Mouse (Mus musculus) kidney, postnatal 0 days (tissue): ENCODE data around the gene Nlrc3. TPM values are rescaled to one million over a fixed set of nuclear protein-coding genes. Genes with fewer than 3 reads are reported as not detected.
"Not testable (repeated sequence)": the region's sequence is repeated elsewhere in the genome, so short reads cannot be mapped to it uniquely, and the experiment has no call there.

Experiments used
- ATAC-seq: fragments of 200-750 bp; cut with Nextera tagmentation; replicated peaks from 2 replicates; pipeline ENCODE4 v1.8.0; 2017; ENCODE audit warnings: low read depth, moderate number of reproducible peaks, moderate TSS enrichment, moderate library complexity; ENCODE audit not compliant: low FRiP score
- DNase-seq: peaks from one replicate; pipeline ENCODE4 v3.0.0-alpha.2; 2016; ENCODE audit warnings: low spot score
- H3K27ac ChIP-seq: fragments of 300-500 bp; sonication (generic); 2 replicates; pipeline ENCODE4 v1.5.1; 2014; ENCODE audit warnings: mild to moderate bottlenecking
- H3K27me3 ChIP-seq: fragments of 300-500 bp; sonication (generic); 2 replicates; pipeline ENCODE4 v1.6.1; 2014; ENCODE audit warnings: low read length, mixed read lengths; ENCODE audit not compliant: insufficient read depth
- H3K36me3 ChIP-seq: fragments of 300-500 bp; sonication (generic); 2 replicates; pipeline ENCODE4 v1.6.1; 2014; ENCODE audit warnings: low read length, mixed read lengths; ENCODE audit not compliant: insufficient read depth
- H3K4me1 ChIP-seq: fragments of 300-500 bp; sonication (generic); replicated peaks from 2 replicates; pipeline ENCODE4 v1.6.1; 2014; ENCODE audit warnings: antibody characterized with exemption, low read length, mixed read lengths; ENCODE audit not compliant: insufficient read depth
- H3K4me2 ChIP-seq: fragments of 300-500 bp; sonication (generic); 2 replicates; pipeline ENCODE4 v1.6.1; 2014; ENCODE audit warnings: mild to moderate bottlenecking, low read length, moderate library complexity, mixed read lengths
- H3K4me3 ChIP-seq: fragments of 300-500 bp; sonication (generic); replicated peaks from 2 replicates; pipeline ENCODE4 v1.5.1; 2014; ENCODE audit warnings: low read depth, low read length
- H3K9ac ChIP-seq: fragments of 300-500 bp; sonication (generic); 2 replicates; pipeline ENCODE4 v1.6.1; 2014; ENCODE audit warnings: low read depth, low read length
- H3K9me3 ChIP-seq: fragments of 300-500 bp; sonication (generic); replicated peaks from 2 replicates; pipeline ENCODE4 v1.6.1; 2016; ENCODE audit warnings: low read length, inconsistent platforms, mixed read lengths
- CTCF ChIP-seq: IDR thresholded peaks from 2 replicates; pipeline ENCODE4 v1.5.1; 2016; ENCODE audit warnings: antibody characterized with exemption, low read depth, mild to moderate bottlenecking, moderate library complexity
- WGBS: fragments of 180-500 bp; shearing (Covaris S2); extraction: QIAGEN DNeasy Blood & Tissue Kit; methylation state at CpG from one replicate; pipeline ENCODE4 v1.1.7; 2014; 5-methylcytosine and 5-hydroxymethylcytosine counted together
- polyA plus RNA-seq: library from polyadenylated mRNA; unstranded; fragments of >200 nt; fragmentation: Nextera tagmentation; extraction: Ambion mirVana; gene quantifications from 2 replicates; pipeline ENCODE4 v1.2.1, GENCODE M21; 2015

Nlrc3 gene
- 1.1 and 1.3 TPM in 2 replicates for polyA plus RNA-seq

DNA sequence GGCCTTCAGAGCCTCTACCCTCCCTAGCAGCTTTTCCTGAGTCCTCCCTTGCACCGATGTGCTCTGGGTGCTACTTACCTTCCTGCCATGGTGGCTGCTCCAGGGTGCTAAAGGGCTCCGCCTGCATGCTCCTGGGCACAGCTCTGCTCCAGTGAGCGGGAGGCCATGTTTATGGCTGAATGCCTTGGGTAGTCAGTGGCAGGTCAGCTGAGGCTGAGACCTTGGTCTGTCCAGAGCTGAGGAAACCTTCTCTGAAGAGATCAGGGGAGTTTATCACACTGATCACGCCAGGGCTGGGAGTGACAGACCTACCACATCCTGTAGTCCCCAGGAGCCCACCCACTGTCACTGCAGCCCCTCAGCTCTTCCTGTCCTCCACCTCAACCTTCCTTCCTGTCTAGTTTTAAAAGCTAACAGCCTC, at the start of gene Nlrc3:
Gene Nlrc3 (minus strand): TSS at position 382 of the 421 bp plus-strand sequence.
- Histone ChIP-seq H3K4me3 (no peak within 1 kb of the TSS), H3K9me3 (no peaks in the 10 kb centered on the region), H3K4me1 (peaks cover 6% of the 10 kb centered on the region; the same call in 1 of the 2 replicates), H3K27me3 (no peaks in the 10 kb centered on the region), H3K9ac (no peak within 1 kb of the TSS), H3K27ac (peak within 1 kb of the TSS; percentile 47; the same call in 1 of the 2 replicates), H3K36me3 (peaks cover 30% of the 10 kb centered on the region), H3K4me2 (peak within 1 kb of the TSS; percentile 23)
- ATAC-seq (peak; percentile 81), DNase-seq (peak; percentile 44)
- no peak for TF ChIP-seq CTCF
- 13% methylated on average over 4 of the region's 4 CpGs for WGBS

DNA sequence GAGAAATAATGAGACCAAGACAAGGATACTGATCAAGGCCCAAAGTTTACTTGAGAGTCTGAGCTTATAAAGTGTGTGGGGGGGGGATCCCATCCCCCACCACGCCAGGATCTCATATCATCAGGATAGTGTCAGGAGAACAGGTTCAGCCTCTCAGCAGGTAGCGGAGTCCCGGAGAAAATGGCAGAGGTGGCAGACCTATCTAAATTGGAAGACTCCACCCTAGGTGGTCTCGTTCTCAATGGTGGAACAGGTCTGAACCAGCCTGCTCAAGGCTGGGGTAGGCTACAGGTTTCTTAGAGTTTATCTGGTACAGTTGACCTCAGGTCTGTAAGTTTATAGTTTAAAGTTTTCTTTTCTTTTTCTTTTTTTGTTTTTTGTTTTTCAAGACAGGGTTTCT, 46.3 kb upstream of the Nlrc3 start:
- Histone ChIP-seq H3K4me3 (no peak overlapping the region), H3K4me2 (no peak overlapping the region), H3K27me3 (no peaks in the 10 kb centered on the region), H3K9me3 (no peaks in the 10 kb centered on the region), H3K9ac (no peak overlapping the region), H3K27ac (no peak overlapping the region), H3K4me1 (no peaks in the 10 kb centered on the region), H3K36me3 (no peaks in the 10 kb centered on the region)
- ATAC-seq = no peak
- 79% methylated on average over 4 of the region's 4 CpGs for whole genome bisulfite sequencing
- DNase-seq = no peak
- TF ChIP-seq CTCF = no peak

DNA sequence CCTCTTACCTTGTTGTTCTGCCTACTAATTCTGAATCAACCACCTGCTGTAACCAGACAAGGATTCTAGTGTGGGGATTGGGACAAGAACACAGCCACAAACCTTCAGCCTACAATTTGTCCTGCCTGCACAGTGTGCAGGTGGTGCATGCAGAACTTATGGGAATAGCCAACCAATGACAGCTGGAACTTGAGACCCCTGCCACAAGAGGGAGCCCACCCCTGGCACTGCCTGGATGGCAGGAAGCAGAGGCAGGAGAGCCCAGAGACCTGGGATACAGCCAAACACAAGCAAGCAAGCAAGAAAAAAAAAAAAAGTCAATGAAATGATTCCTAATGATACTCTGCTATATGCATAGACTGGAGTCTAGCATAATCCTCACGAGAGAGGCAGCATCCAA, 44.8 kb upstream of the Nlrc3 start:
- Histone ChIP-seq H3K4me3 (no peak overlapping the region), H3K9ac (no peak overlapping the region), H3K9me3 (no peaks in the 10 kb centered on the region), H3K27ac (no peak overlapping the region), H3K4me2 (no peak overlapping the region), H3K4me1 (no peaks in the 10 kb centered on the region), H3K27me3 (no peaks in the 10 kb centered on the region), H3K36me3 (no peaks in the 10 kb centered on the region)
- TF ChIP-seq CTCF = peak; percentile 12; the same call in 1 of the 2 replicates
- ATAC-seq (no peak), DNase-seq (no peak)
- WGBS = 92% methylated on average over 1 of the region's 1 CpGs

DNA sequence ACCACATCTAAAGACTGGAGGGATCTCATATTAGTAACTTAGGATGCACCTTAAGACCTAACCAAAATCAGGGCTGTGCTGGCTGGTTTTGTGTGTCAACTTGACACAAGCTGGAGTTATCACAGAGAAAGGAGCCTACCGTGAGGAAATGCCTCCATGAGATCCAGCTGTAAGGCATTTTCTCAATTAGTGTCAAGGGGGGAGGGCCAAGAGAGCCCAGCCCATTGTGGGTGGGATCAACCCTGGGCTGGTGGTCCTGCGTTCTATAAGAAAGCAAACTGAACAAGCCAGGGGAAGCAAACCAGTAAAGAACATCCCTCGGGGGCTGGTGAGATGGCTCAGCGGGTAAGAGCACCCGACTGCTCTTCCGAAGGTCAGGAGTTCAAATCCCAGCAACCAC, 41.0 kb upstream of the Nlrc3 start:
- WGBS = 76% methylated on average over 6 of the region's 6 CpGs
- ATAC-seq, DNase-seq: not testable (repeated sequence)

DNA sequence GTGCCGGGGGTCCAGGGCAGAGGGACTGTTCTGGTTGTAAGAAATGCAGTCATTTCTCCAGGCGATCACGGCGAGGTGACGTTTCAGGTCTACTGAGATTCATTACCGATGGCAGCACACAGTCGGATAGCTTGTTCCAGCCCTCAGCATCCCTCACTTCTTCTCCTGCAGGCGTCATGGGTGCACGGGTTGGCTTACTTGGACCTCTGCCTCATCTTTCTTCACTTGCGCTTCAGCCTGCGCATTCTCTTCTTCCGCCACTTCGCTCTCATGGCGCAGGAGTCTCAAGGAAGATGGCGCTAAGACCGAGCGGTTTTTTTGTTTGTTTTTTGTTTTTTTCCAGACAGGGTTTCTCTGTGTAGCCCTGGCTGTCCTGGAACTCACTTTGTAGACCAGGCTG, 40.4 kb upstream of the Nlrc3 start:
- H3K27me3 ChIP-seq, ATAC-seq, H3K4me2 ChIP-seq, DNase-seq, H3K36me3 ChIP-seq, H3K4me3 ChIP-seq, H3K9me3 ChIP-seq, H3K9ac ChIP-seq, H3K27ac ChIP-seq, H3K4me1 ChIP-seq: not testable (repeated sequence)
- 80% methylated on average over 17 of the region's 17 CpGs for WGBS

More for the DNA sequence above, 41.0 kb upstream of the Nlrc3 start:
- H3K4me3 ChIP-seq, H3K36me3 ChIP-seq, H3K4me2 ChIP-seq, H3K27ac ChIP-seq, H3K27me3 ChIP-seq, H3K4me1 ChIP-seq, H3K9ac ChIP-seq, H3K9me3 ChIP-seq: not testable (repeated sequence)

DNA sequence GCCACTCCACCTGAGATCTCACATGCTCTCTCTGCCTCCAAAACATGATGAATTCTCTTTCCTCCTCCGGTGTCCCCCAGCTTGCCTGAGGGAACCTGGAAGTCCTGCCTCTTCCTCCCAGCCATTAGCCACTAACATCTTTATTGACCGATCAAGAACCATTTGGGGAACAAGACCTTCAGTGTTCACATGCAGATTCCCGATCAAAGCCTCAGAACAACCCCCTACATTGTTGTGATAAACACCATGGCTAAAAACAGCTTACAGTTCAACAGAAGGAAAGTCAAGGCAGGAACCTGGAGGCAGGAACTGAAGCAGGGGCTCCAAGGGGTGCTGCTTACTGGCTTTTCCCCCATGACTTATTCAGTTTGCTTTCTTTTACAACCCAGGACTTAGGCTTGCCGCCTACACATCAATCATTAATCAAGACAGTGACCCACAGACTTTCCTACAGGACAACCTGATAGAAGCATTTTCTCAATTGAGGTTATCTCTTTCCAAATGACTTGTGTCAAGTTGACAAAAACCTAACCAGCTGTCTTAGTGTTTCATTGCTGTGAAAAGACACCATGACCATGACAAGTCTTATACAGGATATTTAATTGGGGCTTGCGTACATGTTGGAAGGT, 37.7 kb upstream of the Nlrc3 start:
- DNase-seq = no peak
- H3K9ac ChIP-seq = no peak overlapping the region

More for the DNA sequence above, 37.7 kb upstream of the Nlrc3 start:
- no peaks in the 10 kb centered on the region for H3K27me3 ChIP-seq
- ATAC-seq = no peak
- no peaks in the 10 kb centered on the region for H3K4me1 ChIP-seq
- no peak overlapping the region for H3K4me2 ChIP-seq
- no peak overlapping the region for H3K4me3 ChIP-seq
- H3K9me3 ChIP-seq = no peaks in the 10 kb centered on the region
- H3K36me3 ChIP-seq = no peaks in the 10 kb centered on the region
- no peak overlapping the region for H3K27ac ChIP-seq
- no peak for TF ChIP-seq CTCF
- WGBS = 74% methylated on average over 5 of the region's 5 CpGs
